Comparison of ENCODE assay signal across 32 mouse cellular contexts in the genomic region with DNA sequence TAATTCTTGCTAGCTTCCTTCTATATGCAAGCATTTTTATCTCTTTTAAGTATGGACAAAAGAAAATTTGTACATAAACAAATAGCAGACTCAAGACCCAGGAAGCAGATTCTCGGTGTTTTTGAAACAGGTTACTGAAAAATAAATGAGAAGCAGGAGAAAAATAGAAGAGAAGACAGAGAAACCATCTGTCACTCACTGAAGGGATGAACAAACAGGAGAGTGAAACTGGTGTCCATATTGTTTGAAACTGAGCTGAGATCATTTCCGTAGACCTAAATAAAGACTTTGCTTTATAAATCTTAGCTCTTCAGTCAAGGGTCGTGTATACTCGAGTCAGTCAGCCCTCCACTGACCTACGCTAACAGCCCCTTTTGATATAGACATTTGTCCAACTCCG.
DNase-seq lines count a peak whose midpoint lies in the region; ATAC-seq and TF ChIP-seq lines count a peak whose summit lies in the region.
"Had no signal": no experiment of that assay in that cellular context is flagged by ENCODE, and none has a peak within 500 bp of the region (broad histone marks: within the 10 kb centered on the region; RNA-seq: fewer than 3 reads in every experiment).

No protein-coding gene starts in this region.

- no peak for TF ChIP-seq POLR2A in cerebellum, adult 2 months (IDR thresholded peaks at IDR 0.05; ENCODE audit: borderline replicate concordance, insufficient read depth, low read length)

- H3K4me1 ChIP-seq in cerebellum, adult 2 months (ENCODE audit: control insufficient read depth, insufficient read depth, low read length) = peaks cover 3% of the 10 kb centered on the region; the same call in 1 of the 2 replicates
- peaks cover 21% of the 10 kb centered on the region for H3K4me1 ChIP-seq in heart, embryonic 15.5 days (replicated peaks)
- H3K4me1 ChIP-seq in neural tube, embryonic 13.5 days (replicated peaks) = peaks cover 69% of the 10 kb centered on the region

- no peak overlapping the region for H3K4me3 ChIP-seq in cerebellum, adult 2 months (replicated peaks; ENCODE audit: insufficient read depth, low read depth, low read length)
- H3K4me3 ChIP-seq in heart, embryonic 15.5 days = no peak overlapping the region
- H3K4me3 ChIP-seq in left cerebral cortex, adult 2 months = no peak overlapping the region
- H3K4me3 ChIP-seq in neural tube, embryonic 13.5 days = no peak overlapping the region
- H3K4me3 ChIP-seq: embryonic facial prominence, embryonic 13.5 days; gastrocnemius, adult 2 months; hindbrain, embryonic 15.5 days; kidney, embryonic 15.5 days; limb, embryonic 10.5 days; limb, embryonic 15.5 days; liver, embryonic 13.5 days; midbrain, embryonic 15.5 days had no signal

- intact Hi-C loops in heart, postnatal 25 days (cut with DNase I) = no loop called here
- intact Hi-C loops in left cerebral cortex, adult 2 months (cut with DNase I) = no loop called here
- intact Hi-C loops in left cerebral cortex, postnatal 25 days (cut with DNase I) = no loop called here

- no peak overlapping the region for H3K9ac ChIP-seq in heart, embryonic 15.5 days
- H3K9ac ChIP-seq in neural tube, embryonic 13.5 days = no peak overlapping the region
- H3K9ac ChIP-seq: embryonic facial prominence, embryonic 13.5 days; hindbrain, embryonic 15.5 days; kidney, embryonic 15.5 days; limb, embryonic 15.5 days; liver, embryonic 13.5 days; midbrain, embryonic 15.5 days had no signal

- WGBS in cerebellum, adult 2 months = 49% methylated on average over 6 of the region's 6 CpGs
- whole genome bisulfite sequencing in heart, embryonic 15.5 days = 80% methylated on average over 6 of the region's 6 CpGs
- 64% methylated on average over 6 of the region's 6 CpGs for WGBS in neural tube, embryonic 13.5 days

- H3K4me2 ChIP-seq in heart, embryonic 15.5 days = no peak overlapping the region
- H3K4me2 ChIP-seq in neural tube, embryonic 13.5 days = no peak overlapping the region
- H3K4me2 ChIP-seq: embryonic facial prominence, embryonic 13.5 days; heart, embryonic 11.5 days; hindbrain, embryonic 15.5 days; kidney, embryonic 15.5 days; limb, embryonic 15.5 days; liver, embryonic 13.5 days; midbrain, embryonic 15.5 days had no signal

- H3K9me3 ChIP-seq in heart, embryonic 15.5 days (replicated peaks) = no peaks in the 10 kb centered on the region
- H3K9me3 ChIP-seq in neural tube, embryonic 13.5 days = no peaks in the 10 kb centered on the region
- H3K9me3 ChIP-seq: embryonic facial prominence, embryonic 13.5 days; hindbrain, embryonic 15.5 days; kidney, embryonic 15.5 days; limb, embryonic 10.5 days; limb, embryonic 15.5 days; liver, embryonic 13.5 days; midbrain, embryonic 15.5 days had no signal

- ATAC-seq in heart, embryonic 15.5 days (replicated peaks; ENCODE audit: insufficient number of reproducible peaks, insufficient read depth, low FRiP score, low read depth) = no peak
- ATAC-seq in neural tube, embryonic 13.5 days (ENCODE audit: low read depth) = no peak
- ATAC-seq: forebrain, embryonic 14.5 days; midbrain, embryonic 15.5 days had no signal

- TF ChIP-seq CTCF in cerebellum, adult 2 months (IDR thresholded peaks at IDR 0.05; ENCODE audit: borderline replicate concordance, insufficient read depth, low read depth, low read length) = no peak
- TF ChIP-seq CTCF in left cerebral cortex, adult 2 months (IDR thresholded peaks at IDR 0.05) = no peak

- H3K27me3 ChIP-seq in cerebellum, adult 2 months (ENCODE audit: control insufficient read depth, insufficient read depth, low read length) = no peaks in the 10 kb centered on the region
- H3K27me3 ChIP-seq in heart, embryonic 15.5 days = no peaks in the 10 kb centered on the region
- H3K27me3 ChIP-seq in neural tube, embryonic 13.5 days = no peaks in the 10 kb centered on the region
- H3K27me3 ChIP-seq: embryonic facial prominence, embryonic 13.5 days; hindbrain, embryonic 15.5 days; kidney, embryonic 15.5 days; limb, embryonic 15.5 days; liver, embryonic 13.5 days; midbrain, embryonic 15.5 days had no signal

- H3K36me3 ChIP-seq in heart, embryonic 15.5 days = 0 out of 2 replicates have a peak, but pooled peaks cover 3% of the 10 kb centered on the region
- H3K36me3 ChIP-seq in neural tube, embryonic 13.5 days = no peaks in the 10 kb centered on the region
- H3K36me3 ChIP-seq: G1E; hindbrain, embryonic 15.5 days; liver, embryonic 13.5 days; midbrain, embryonic 15.5 days had no signal

- H3K27ac ChIP-seq in cerebellum, adult 2 months (ENCODE audit: insufficient read depth, low read length) = peak overlapping the region; percentile 36; the same call in 1 of the 2 replicates
- H3K27ac ChIP-seq in heart, embryonic 15.5 days = 0 out of 2 replicates have a peak overlapping the region, but pooled peaks have one; percentile 45
- H3K27ac ChIP-seq in left cerebral cortex, adult 2 months = 0 out of 2 replicates have a peak overlapping the region, but pooled peaks have one; percentile 11
- 0 out of 2 replicates have a peak overlapping the region, but pooled peaks have one; percentile 7 for H3K27ac ChIP-seq in neural tube, embryonic 13.5 days (replicated peaks)
- H3K27ac ChIP-seq: embryonic facial prominence, embryonic 13.5 days; gastrocnemius, adult 2 months; hindbrain, embryonic 15.5 days; kidney, embryonic 15.5 days; limb, embryonic 10.5 days; limb, embryonic 15.5 days; liver, embryonic 13.5 days; macrophage; midbrain, embryonic 15.5 days had no signal

- no peak for DNase-seq in cerebellum, adult 2 months
- DNase-seq in cerebellum, postnatal 25 days = no peak
- no peak for DNase-seq in heart, postnatal 25 days (ENCODE audit: low spot score)
- no peak for DNase-seq in left cerebral cortex, adult 2 months (ENCODE audit: extremely low spot score in 1 of 2, low spot score in 2 of 2)
- no peak for DNase-seq in left cerebral cortex, postnatal 25 days (ENCODE audit: low spot score in 2 of 2)
- DNase-seq in neural tube, embryonic 10.5 days (ENCODE audit: extremely low spot score, low spot score) = no peak
- DNase-seq: adrenal gland, adult 8-10 months; cerebellum, adult 8-10 months; gastrocnemius, adult 2 months; gastrocnemius, postnatal 36 days; heart, adult 18-20 months; heart, postnatal 14 days; kidney, adult 18-20 months; kidney, postnatal 25 days; liver, embryonic 13.5 days; lung, adult 18-20 months; right cerebral cortex, adult 18-20 months; spleen, adult 18-20 months; thymus, adult 2 months; thymus, postnatal 36 days had no signal
